Mouse (Mus musculus): ENCODE results near the gene Gm10518.
"Not testable (repeated sequence)": the region's sequence is repeated elsewhere in the genome, so short reads cannot be mapped to it uniquely, and the experiment has no call there.

The Gm10518 gene

GRCm38 (mm10) chr1:179802610-179803512, at the start of gene Gm10518:
Gene Gm10518 (plus strand): TSS chr1:179803376.
- peak; percentile 78 for DNase-seq

- no peak for DNase-seq
Observed at GRCm38 (mm10) chr1:179756477-179756876, 46.7 kb upstream of the Gm10518 start.

- no peak for DNase-seq
Observed at GRCm38 (mm10) chr1:179760086-179760485, 43.1 kb upstream of the Gm10518 start.

GRCm38 (mm10) chr1:179760553-179760952, 42.6 kb upstream of the Gm10518 start:
- no peak for DNase-seq

GRCm38 (mm10) chr1:179776831-179777230, 26.3 kb upstream of the Gm10518 start:
- no peak for DNase-seq

DNA sequence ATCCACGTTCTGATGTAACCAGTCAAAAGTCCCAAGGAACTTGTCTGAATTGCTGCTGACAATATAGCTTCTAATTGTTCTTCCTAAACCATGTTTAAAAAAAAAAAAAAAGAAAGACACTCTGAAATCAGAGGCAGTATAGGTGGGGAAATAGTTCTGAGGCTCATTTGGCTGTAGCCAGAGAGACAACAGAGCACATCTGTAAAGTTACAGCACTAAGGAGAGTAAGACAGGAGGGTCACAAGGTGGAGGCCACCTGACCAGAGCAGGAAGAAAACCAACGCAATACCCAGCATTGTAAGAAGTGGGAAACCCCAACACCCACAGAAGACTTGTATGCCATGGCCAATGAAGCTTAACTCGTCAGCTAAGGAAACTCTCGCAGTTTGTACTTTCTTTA, 19.1 kb upstream of the Gm10518 start:
- DNase-seq = no peak

DNA sequence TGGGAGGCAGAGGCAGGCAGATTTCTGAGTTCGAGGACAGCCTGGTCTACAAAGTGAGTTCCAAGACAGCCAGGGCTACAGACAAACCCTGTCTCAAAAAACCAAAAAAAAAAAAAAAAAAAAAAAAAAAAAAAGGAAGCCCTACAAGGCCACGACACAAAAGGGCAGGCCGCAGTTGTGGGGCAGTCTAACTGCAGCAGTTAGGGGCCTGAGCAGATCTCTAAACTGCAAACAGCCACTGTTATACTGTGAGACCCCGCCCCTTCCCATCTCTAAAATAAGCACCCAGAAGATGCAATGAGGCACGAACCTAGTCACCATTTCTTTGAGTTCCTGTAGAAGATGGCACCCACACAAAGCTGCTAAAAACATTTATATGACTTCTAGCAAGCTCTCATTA, 17.7 kb upstream of the Gm10518 start:
- no peak for DNase-seq

GRCm38 (mm10) chr1:179787281-179787680, 15.9 kb upstream of the Gm10518 start:
- DNase-seq = no peak

DNA sequence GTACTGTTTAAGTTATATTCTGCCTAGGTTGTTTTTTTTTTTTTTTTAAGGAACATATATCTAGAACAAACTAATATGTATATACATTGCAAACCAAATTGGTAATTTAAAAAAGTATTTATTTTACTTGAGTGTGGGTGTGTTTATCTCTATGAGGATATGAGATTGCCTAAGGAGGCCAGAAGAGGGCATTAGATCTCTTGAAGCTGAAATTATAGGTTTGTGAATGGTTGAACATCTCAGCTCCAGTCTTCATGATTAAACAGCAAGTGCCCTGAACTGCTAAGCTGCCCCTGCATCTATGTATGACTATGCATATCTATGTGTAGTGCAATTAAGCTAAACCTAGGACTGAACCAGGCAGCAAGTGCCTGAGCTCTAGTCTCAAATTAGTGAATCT, 4.4 kb upstream of the Gm10518 start:
- no peak for DNase-seq

GRCm38 (mm10) chr1:179803513-179804139, 450 bp downstream of the Gm10518 start, which contains the start of gene Ahctf1:
Gene Ahctf1 (minus strand): TSS chr1:179803680.
- DNase-seq = peak; percentile 96

DNA sequence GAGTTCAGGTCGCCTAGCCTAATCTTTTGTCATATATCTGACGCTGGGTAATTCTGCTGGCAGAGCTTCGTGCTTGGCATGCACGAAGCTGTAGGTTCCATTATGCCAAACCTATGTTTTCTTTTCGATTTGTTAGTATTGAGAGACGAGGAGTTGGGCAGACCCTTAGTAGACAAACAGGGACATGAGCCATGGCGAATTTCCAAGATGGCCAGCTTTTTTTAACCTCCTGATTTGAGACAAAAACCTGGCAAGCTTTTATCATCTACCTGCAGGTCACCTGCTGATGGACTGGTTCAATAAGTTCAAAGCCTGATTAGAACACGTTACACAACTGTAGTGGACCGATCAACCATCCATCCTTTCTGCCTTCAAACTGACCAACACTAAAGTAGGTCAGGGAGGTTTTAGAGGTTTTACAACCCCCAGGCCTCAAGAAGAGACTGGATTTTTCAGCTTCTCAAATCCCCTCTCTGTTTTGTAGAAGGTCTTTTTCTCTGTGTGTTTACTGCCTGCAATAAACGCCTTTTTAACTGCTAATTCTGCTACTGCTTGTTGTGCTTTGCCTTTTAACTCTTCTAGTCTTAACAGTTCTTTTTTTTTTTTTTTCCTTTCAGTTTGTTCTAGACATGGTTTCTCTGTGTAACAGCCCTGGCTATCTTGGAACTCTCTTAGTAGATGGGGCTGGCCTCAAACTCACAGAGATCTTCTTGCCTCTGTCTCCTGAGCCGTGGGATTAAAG, 1.1 kb downstream of the Gm10518 start:
- no peak for DNase-seq

GRCm38 (mm10) chr1:179805751-179806150, 2.6 kb downstream of the Gm10518 start:
- no peak for DNase-seq

DNA sequence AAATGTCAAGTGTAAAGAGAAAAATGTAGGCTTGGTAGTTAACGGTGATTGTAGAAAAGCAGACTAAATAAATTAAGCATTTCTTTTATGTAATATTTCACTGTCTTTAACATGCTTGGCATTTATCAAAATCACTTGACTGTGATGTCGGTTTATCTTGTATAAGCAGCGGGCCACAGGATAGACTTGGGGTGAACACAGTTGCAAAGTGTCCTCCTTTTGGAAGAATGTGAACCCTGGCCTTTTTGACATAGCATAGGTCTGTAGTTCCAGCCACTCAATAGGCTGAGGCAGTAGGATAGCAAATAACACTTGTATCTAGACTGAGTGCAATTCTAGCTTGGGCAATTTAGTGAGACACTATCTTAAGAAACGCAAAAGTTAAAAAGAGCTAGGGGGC, 4.3 kb downstream of the Gm10518 start:
- DNase-seq = no peak

GRCm38 (mm10) chr1:179808300-179808699, 5.1 kb downstream of the Gm10518 start:
- DNase-seq = no peak

GRCm38 (mm10) chr1:179813385-179813784, 10.2 kb downstream of the Gm10518 start:
- DNase-seq = no peak

DNA sequence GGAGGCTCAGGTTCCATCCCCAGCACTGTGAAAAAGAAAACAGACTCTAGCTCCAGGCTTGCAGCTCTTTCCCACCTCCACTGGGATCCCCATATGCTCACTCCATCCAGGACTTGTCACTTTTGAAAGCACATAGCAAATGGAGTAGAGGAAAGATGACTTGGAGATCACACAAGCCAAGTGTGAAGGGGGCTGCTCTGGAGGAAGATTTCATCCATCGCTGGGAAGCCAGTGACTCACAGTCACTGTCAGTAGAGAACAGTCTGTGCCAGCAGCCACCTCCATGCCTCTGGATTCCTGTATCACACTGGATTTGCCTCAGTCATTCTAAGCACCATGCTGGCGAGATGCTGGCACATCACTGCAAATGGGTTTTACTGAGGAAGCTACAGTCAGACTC, 11.4 kb downstream of the Gm10518 start:
- DNase-seq = no peak

GRCm38 (mm10) chr1:179818490-179819278, 15.5 kb downstream of the Gm10518 start:
- not testable (repeated sequence) for DNase-seq

GRCm38 (mm10) chr1:179824549-179824948, 21.4 kb downstream of the Gm10518 start:
- no peak for DNase-seq

- DNase-seq = no peak
Observed at GRCm38 (mm10) chr1:179828051-179828450, 24.9 kb downstream of the Gm10518 start.

DNA sequence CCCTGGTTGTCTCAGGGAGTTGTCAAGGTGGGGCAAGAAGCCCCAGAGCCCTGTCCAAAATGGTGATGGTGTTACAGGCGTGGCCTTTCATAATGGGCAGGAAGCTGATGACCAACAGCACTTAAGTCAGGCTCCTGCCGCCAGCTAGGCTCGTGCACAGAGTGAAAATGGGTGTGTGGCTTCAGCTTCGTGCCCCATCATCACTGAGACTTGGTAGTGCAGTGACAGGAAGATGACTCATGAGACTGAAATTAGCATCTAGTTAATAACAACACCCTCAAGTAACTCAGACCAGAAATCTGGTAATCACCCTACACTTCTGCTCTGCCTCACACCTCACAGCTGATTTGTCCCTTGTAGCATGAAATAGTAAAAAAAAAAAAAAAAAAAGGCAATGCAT, 25.7 kb downstream of the Gm10518 start:
- DNase-seq = no peak

GRCm38 (mm10) chr1:179832710-179833240, 29.6 kb downstream of the Gm10518 start:
- DNase-seq = no peak

DNA sequence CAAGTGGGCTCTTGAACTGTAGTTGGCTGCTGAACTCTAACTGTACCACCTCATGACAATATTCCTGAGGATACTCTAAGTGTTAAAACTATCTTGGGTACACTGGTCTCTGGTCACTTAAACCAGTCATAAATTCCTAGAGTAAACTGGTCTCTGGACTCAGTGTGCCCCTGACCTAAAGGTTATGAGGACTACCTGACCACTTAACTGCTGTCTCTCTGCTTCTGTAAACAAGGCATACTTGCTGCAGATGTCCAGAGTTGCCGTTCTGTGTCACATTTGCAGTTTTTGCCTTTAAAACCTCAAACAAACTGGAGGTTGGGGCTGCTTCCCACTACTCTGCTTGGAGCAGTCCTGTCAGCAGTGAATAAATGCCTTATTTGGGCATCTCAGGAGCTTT, 30.4 kb downstream of the Gm10518 start:
- no peak for DNase-seq

Data from liver (tissue).